Mouse (Mus musculus) lung, postnatal 0 days (tissue): ENCODE results near the gene Ier5l. TPM values are rescaled to one million over a fixed set of nuclear protein-coding genes. Genes with fewer than 3 reads are reported as not detected.

Experiments used
- ATAC-seq: fragments of 200-750 bp; cut with Nextera tagmentation; 2 replicates; pipeline ENCODE4 v1.8.0; 2017; ENCODE audit warnings: moderate library complexity
- DNase-seq: peaks from one replicate; pipeline ENCODE4 v3.0.0-alpha.2; 2016; ENCODE audit warnings: low spot score
- H3K27ac ChIP-seq: fragments of 300-500 bp; sonication (generic); 2 replicates; pipeline ENCODE4 v1.5.1; 2014; ENCODE audit warnings: antibody characterized with exemption, mild to moderate bottlenecking, low read length, mixed read lengths
- H3K27me3 ChIP-seq: fragments of 300-500 bp; sonication (generic); replicated peaks from 2 replicates; pipeline ENCODE4 v1.6.1; 2014; ENCODE audit warnings: low read length, mixed read lengths; ENCODE audit not compliant: insufficient read depth
- H3K36me3 ChIP-seq: fragments of 300-500 bp; sonication (generic); 2 replicates; pipeline ENCODE4 v1.6.1; 2014; ENCODE audit warnings: low read length, mixed read lengths; ENCODE audit not compliant: insufficient read depth
- H3K4me1 ChIP-seq: fragments of 300-500 bp; sonication (generic); 2 replicates; pipeline ENCODE4 v1.6.1; 2014; ENCODE audit warnings: antibody characterized with exemption, low read depth, low read length, mixed read lengths; ENCODE audit not compliant: insufficient read depth
- H3K4me2 ChIP-seq: fragments of 300-500 bp; sonication (generic); replicated peaks from 2 replicates; pipeline ENCODE4 v1.6.1; 2014; ENCODE audit warnings: low read depth, mild to moderate bottlenecking, low read length, moderate library complexity, mixed read lengths
- H3K4me3 ChIP-seq: fragments of 300-500 bp; sonication (generic); 2 replicates; pipeline ENCODE4 v1.5.1; 2014; ENCODE audit warnings: low read depth, low read length
- H3K9ac ChIP-seq: fragments of 300-500 bp; sonication (generic); replicated peaks from 2 replicates; pipeline ENCODE4 v1.6.1; 2014; ENCODE audit warnings: low read depth, mild to moderate bottlenecking
- H3K9me3 ChIP-seq: fragments of 300-500 bp; sonication (generic); 2 replicates; pipeline ENCODE4 v1.6.1; 2016; ENCODE audit warnings: low read length, mixed read lengths
- CTCF ChIP-seq: IDR thresholded peaks from 2 replicates; pipeline ENCODE4 v1.5.1; 2016; ENCODE audit warnings: antibody characterized with exemption, mild to moderate bottlenecking
- EP300 ChIP-seq: IDR thresholded peaks from 2 replicates; pipeline ENCODE4 v1.6.1; 2016; ENCODE audit warnings: antibody characterized with exemption, mild to moderate bottlenecking, control low read depth
- WGBS: fragments of 180-500 bp; shearing (Covaris S2); extraction: QIAGEN DNeasy Blood & Tissue Kit; methylation state at CpG from one replicate; pipeline ENCODE4 v1.1.7; 2014; 5-methylcytosine and 5-hydroxymethylcytosine counted together
- polyA plus RNA-seq: library from polyadenylated mRNA; unstranded; fragments of >200 nt; fragmentation: Nextera tagmentation; extraction: Ambion mirVana; gene quantifications from 2 replicates; pipeline ENCODE4 v1.2.1, GENCODE M21; 2015

The Ier5l gene
- polyA plus RNA-seq, 1 experiment from 2014 or later, result 3.6 TPM

GRCm38 (mm10) chr2:30463341-30463761, 10.7 kb downstream of the Ier5l start:
- Histone ChIP-seq H3K9ac (no peak overlapping the region), H3K27ac (peak overlapping the region; percentile 81), H3K4me1 (peaks cover 6% of the 10 kb centered on the region; the same call in 1 of the 2 replicates), H3K27me3 (no peaks in the 10 kb centered on the region), H3K36me3 (no peaks in the 10 kb centered on the region), H3K4me2 (peak overlapping the region; percentile 52), H3K9me3 (no peaks in the 10 kb centered on the region), H3K4me3 (no peak overlapping the region; the same call in 1 of the 2 replicates)
- peak; percentile 86 for DNase-seq
- TF ChIP-seq EP300, result no peak
- TF ChIP-seq CTCF, result no peak
- ATAC-seq, result peak; percentile 80
- WGBS, result 7% methylated on average over 5 of the region's 5 CpGs

GRCm38 (mm10) chr2:30459241-30459640, 14.8 kb downstream of the Ier5l start:
- DNase-seq, result no peak
- peaks cover 6% of the 10 kb centered on the region; the same call in 1 of the 2 replicates for H3K4me1 ChIP-seq
- no peak overlapping the region for H3K27ac ChIP-seq
- no peak overlapping the region for H3K9ac ChIP-seq
- H3K27me3 ChIP-seq, result no peaks in the 10 kb centered on the region
- H3K9me3 ChIP-seq, result no peaks in the 10 kb centered on the region
- no peak for ATAC-seq
- H3K4me3 ChIP-seq, result no peak overlapping the region
- no peak overlapping the region for H3K4me2 ChIP-seq
- TF ChIP-seq CTCF (peak; percentile 49), EP300 (no peak)
- 86% methylated on average over 6 of the region's 6 CpGs for WGBS
- H3K36me3 ChIP-seq, result no peaks in the 10 kb centered on the region

- H3K27me3 ChIP-seq, result no peaks in the 10 kb centered on the region
- H3K4me3 ChIP-seq, result no peak overlapping the region
- H3K4me2 ChIP-seq, result no peak overlapping the region
- H3K36me3 ChIP-seq, result no peaks in the 10 kb centered on the region
- peak overlapping the region; percentile 47 for H3K27ac ChIP-seq
- H3K9ac ChIP-seq, result no peak overlapping the region
- peak; percentile 48 for ATAC-seq
- no peak for TF ChIP-seq CTCF
- no peak for TF ChIP-seq EP300
- H3K4me1 ChIP-seq, result peaks cover under 1% of the 10 kb centered on the region; the same call in 1 of the 2 replicates
- peak; percentile 53 for DNase-seq
- H3K9me3 ChIP-seq, result no peaks in the 10 kb centered on the region
- 53% methylated on average over 6 of the region's 6 CpGs for WGBS
Measured at GRCm38 (mm10) chr2:30458349-30458748, 15.7 kb downstream of the Ier5l start.

- H3K27me3 ChIP-seq, result no peaks in the 10 kb centered on the region
- H3K4me1 ChIP-seq, result no peaks in the 10 kb centered on the region; the same call in 1 of the 2 replicates
- no peaks in the 10 kb centered on the region for H3K9me3 ChIP-seq
- no peak overlapping the region for H3K9ac ChIP-seq
- no peak overlapping the region for H3K27ac ChIP-seq
- H3K4me2 ChIP-seq, result no peak overlapping the region
- H3K4me3 ChIP-seq, result no peak overlapping the region
- TF ChIP-seq CTCF (no peak), EP300 (no peak)
- ATAC-seq (no peak), DNase-seq (no peak)
- no peaks in the 10 kb centered on the region for H3K36me3 ChIP-seq
- 58% methylated on average over 13 of the region's 13 CpGs for WGBS
Measured at GRCm38 (mm10) chr2:30456104-30456980, 17.7 kb downstream of the Ier5l start.

- 78% methylated on average over 5 of the region's 5 CpGs for WGBS
- no peaks in the 10 kb centered on the region for H3K9me3 ChIP-seq
- no peak overlapping the region for H3K27ac ChIP-seq
- TF ChIP-seq EP300 (no peak), CTCF (no peak)
- H3K36me3 ChIP-seq, result peaks cover 5% of the 10 kb centered on the region; the same call in 1 of the 2 replicates
- no peak for DNase-seq
- no peak overlapping the region for H3K4me3 ChIP-seq
- no peak overlapping the region for H3K4me2 ChIP-seq
- no peaks in the 10 kb centered on the region for H3K27me3 ChIP-seq
- H3K4me1 ChIP-seq, result no peaks in the 10 kb centered on the region; the same call in 1 of the 2 replicates
- ATAC-seq, result no peak
- no peak overlapping the region for H3K9ac ChIP-seq
Measured at GRCm38 (mm10) chr2:30454587-30454986, 19.4 kb downstream of the Ier5l start.

GRCm38 (mm10) chr2:30453570-30453969, 20.4 kb downstream of the Ier5l start:
- Histone ChIP-seq H3K9ac (no peak overlapping the region), H3K4me3 (no peak overlapping the region), H3K4me1 (no peaks in the 10 kb centered on the region; the same call in 1 of the 2 replicates), H3K27ac (no peak overlapping the region), H3K27me3 (no peaks in the 10 kb centered on the region), H3K9me3 (no peaks in the 10 kb centered on the region), H3K4me2 (no peak overlapping the region), H3K36me3 (peaks cover 10% of the 10 kb centered on the region; the same call in 1 of the 2 replicates)
- no peak for DNase-seq
- TF ChIP-seq CTCF, result no peak
- 53% methylated on average over 3 of the region's 3 CpGs for WGBS
- ATAC-seq, result no peak
